Mouse (Mus musculus) ES-Bruce4 (cell line): ENCODE data around the gene H2-Aa.

Experiments used
- CTCF ChIP-seq: IDR thresholded peaks from one replicate; pipeline ENCODE4 v1.8.1; 2011; ENCODE audit warnings: low read depth, low read length
- EP300 ChIP-seq: IDR thresholded peaks from 2 replicates; pipeline ENCODE4 v1.6.1; 2011; ENCODE audit warnings: low read depth, low read length; ENCODE audit not compliant: insufficient read depth
- POLR2A ChIP-seq: IDR thresholded peaks from one replicate; pipeline ENCODE4 v1.8.1; 2011; ENCODE audit warnings: low read length; ENCODE audit not compliant: insufficient read depth

- TF ChIP-seq POLR2A: no peak
- TF ChIP-seq CTCF: no peak
- TF ChIP-seq EP300: no peak
Measured at GRCm38 (mm10) chr17:34325436-34325835, 37.8 kb upstream of the H2-Aa start, which contains the start of gene H2-Eb2.
